Mouse (Mus musculus): ENCODE data around the gene Topors.
A peak's percentile ranks its signal among the peaks of the same experiment; 100 is the strongest.

DNA sequence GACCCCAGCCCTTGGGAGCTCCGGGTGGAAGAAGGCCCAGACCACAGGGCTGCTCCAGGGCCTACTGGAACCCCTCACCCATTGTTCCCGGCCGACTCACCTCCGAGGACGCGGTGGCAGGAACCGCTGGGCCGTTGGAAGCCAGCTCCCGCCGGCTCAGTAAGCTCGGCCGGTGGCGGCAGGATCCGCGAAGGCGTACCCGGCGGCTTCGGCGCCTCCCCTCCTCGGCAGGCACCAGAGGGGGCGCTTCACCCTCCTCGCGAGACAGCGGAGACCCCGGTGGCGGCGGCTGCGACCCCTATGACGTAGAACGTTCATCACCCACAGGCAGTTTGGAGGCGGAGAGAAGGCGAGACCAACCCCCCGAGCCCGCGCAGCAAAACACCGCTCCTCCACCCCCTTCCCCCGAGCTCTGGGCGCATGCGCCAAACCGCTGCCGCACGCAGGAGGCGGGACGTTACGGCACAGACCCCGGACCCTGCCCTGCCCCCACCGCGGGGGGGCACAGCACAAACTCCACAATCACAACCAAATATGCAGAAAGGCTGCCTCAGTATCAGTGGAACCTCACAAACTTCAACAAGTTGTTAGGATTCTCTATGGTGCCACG, 1.3 kb downstream of the Topors start:
- TF ChIP-seq CTCF (IDR thresholded peaks at IDR 0.05; ENCODE audit: low read depth) (peak; percentile 64), EP300 (optimal IDR thresholded peaks at IDR 0.05) (no peak)
